Mouse (Mus musculus): ENCODE results near the gene Tulp4.
A peak's percentile ranks its signal among the peaks of the same experiment; 100 is the strongest.

Tulp4 gene

GRCm38 (mm10) chr17:6106361-6107014 is at the start of gene Tulp4:
Tulp4 (plus strand) TSS chr17:6106437.
- DNase-seq, result peak; percentile 88 to 92

GRCm38 (mm10) chr17:6062793-6063192 is 43.4 kb upstream of the Tulp4 start:
- no peak for DNase-seq

- DNase-seq, result no peak
These were observed 42.7 kb upstream of the Tulp4 start for GRCm38 (mm10) chr17:6063532-6063931.

GRCm38 (mm10) chr17:6066021-6066420 is 40.2 kb upstream of the Tulp4 start:
- no peak for DNase-seq

- DNase-seq, result no peak
These were observed 38.6 kb upstream of the Tulp4 start for GRCm38 (mm10) chr17:6067613-6068012.

- no peak for DNase-seq
These were observed 36.4 kb upstream of the Tulp4 start for GRCm38 (mm10) chr17:6069866-6070265.

- DNase-seq, result no peak
These were observed 32.8 kb upstream of the Tulp4 start for GRCm38 (mm10) chr17:6073405-6073804.

GRCm38 (mm10) chr17:6079287-6080122 is 26.7 kb upstream of the Tulp4 start, which contains the start of the genes Serac1 and Gtf2h5:
Serac1 (minus strand) TSS chr17:6079741.
Gtf2h5 (plus strand) TSS chr17:6079786.
- DNase-seq, result peak; percentile 99

- DNase-seq, result no peak
These were observed 22.8 kb upstream of the Tulp4 start for GRCm38 (mm10) chr17:6083323-6083890.

- no peak for DNase-seq
These were observed 14.6 kb upstream of the Tulp4 start for GRCm38 (mm10) chr17:6091604-6092003.

- peak in 1 of 2 experiments; percentile 19 for DNase-seq
These were observed 10.7 kb upstream of the Tulp4 start for GRCm38 (mm10) chr17:6095579-6095978.

GRCm38 (mm10) chr17:6097884-6098283 is 8.4 kb upstream of the Tulp4 start:
- DNase-seq, result peak; percentile 78 to 79

- DNase-seq, result no peak
These were observed 4.0 kb upstream of the Tulp4 start for GRCm38 (mm10) chr17:6102287-6102686.

GRCm38 (mm10) chr17:6103566-6103965 is 2.7 kb upstream of the Tulp4 start:
- DNase-seq, result no peak

GRCm38 (mm10) chr17:6107015-6107601 is 871 bp downstream of the Tulp4 start:
- DNase-seq, result peak; percentile 77 to 84

- DNase-seq, result peak in 1 of 2 experiments; percentile 56
These were observed 1.9 kb downstream of the Tulp4 start for GRCm38 (mm10) chr17:6108175-6108574.

GRCm38 (mm10) chr17:6110956-6111355 is 4.7 kb downstream of the Tulp4 start:
- DNase-seq, result peak; percentile 67

GRCm38 (mm10) chr17:6113653-6114052 is 7.4 kb downstream of the Tulp4 start:
- DNase-seq, result no peak

GRCm38 (mm10) chr17:6115085-6115484 is 8.8 kb downstream of the Tulp4 start:
- DNase-seq, result no peak

GRCm38 (mm10) chr17:6117148-6117725 is 11.0 kb downstream of the Tulp4 start:
- no peak for DNase-seq

GRCm38 (mm10) chr17:6117917-6118316 is 11.7 kb downstream of the Tulp4 start:
- peak in 1 of 2 experiments; percentile 33 for DNase-seq

- peak; percentile 78 to 80 for DNase-seq
These were observed 12.6 kb downstream of the Tulp4 start for GRCm38 (mm10) chr17:6118861-6119260.

- DNase-seq, result no peak
These were observed 17.5 kb downstream of the Tulp4 start for GRCm38 (mm10) chr17:6123776-6124175.

Data from cerebellum, postnatal 10 days (tissue).